Mouse (Mus musculus) limb, embryonic 12.5 days (tissue): ENCODE results near the gene Mapk14. TPM values are rescaled to one million over a fixed set of nuclear protein-coding genes. Genes with fewer than 3 reads are reported as not detected.
"Not testable (repeated sequence)": the region's sequence is repeated elsewhere in the genome, so short reads cannot be mapped to it uniquely, and the experiment has no call there.

Experiments
- ATAC-seq: fragments of 200-750 bp; cut with Nextera tagmentation; 2 replicates; pipeline ENCODE4 v1.8.0; 2017; ENCODE audit warnings: low read depth, moderate TSS enrichment; ENCODE audit not compliant: insufficient number of reproducible peaks, insufficient read depth, low FRiP score, low TSS enrichment
- H3K27ac ChIP-seq: fragments of 300-500 bp; sonication (generic); 2 replicates; pipeline ENCODE4 v1.5.1; 2016; ENCODE audit warnings: mild to moderate bottlenecking, moderate library complexity
- H3K27me3 ChIP-seq: fragments of 300-500 bp; sonication (generic); 2 replicates; pipeline ENCODE4 v1.6.1; 2016; ENCODE audit warnings: mild to moderate bottlenecking, moderate library complexity
- H3K36me3 ChIP-seq: fragments of 300-500 bp; sonication (generic); 2 replicates; pipeline ENCODE4 v1.6.1; 2016; ENCODE audit warnings: mild to moderate bottlenecking, moderate library complexity
- H3K4me1 ChIP-seq: fragments of 300-500 bp; sonication (generic); replicated peaks from 2 replicates; pipeline ENCODE4 v1.6.1; 2016
- H3K4me2 ChIP-seq: fragments of 300-500 bp; sonication (generic); 2 replicates; pipeline ENCODE4 v1.6.1; 2016; ENCODE audit warnings: mild to moderate bottlenecking, moderate library complexity
- H3K4me3 ChIP-seq: fragments of 300-500 bp; sonication (generic); replicated peaks from 2 replicates; pipeline ENCODE4 v1.5.1; 2016; ENCODE audit warnings: mild to moderate bottlenecking
- H3K9ac ChIP-seq: fragments of 300-500 bp; sonication (generic); replicated peaks from 2 replicates; pipeline ENCODE4 v1.6.1; 2016; ENCODE audit warnings: mild to moderate bottlenecking, moderate library complexity
- H3K9me3 ChIP-seq: fragments of 300-500 bp; sonication (generic); 2 replicates; pipeline ENCODE4 v1.6.1; 2016; ENCODE audit warnings: mild to moderate bottlenecking, moderate library complexity
- WGBS: fragments of 180-500 bp; shearing (Covaris S2); methylation state at CpG from one replicate; pipeline ENCODE4 v1.1.7; 2016; 5-methylcytosine and 5-hydroxymethylcytosine counted together
- polyA plus RNA-seq: library from polyadenylated mRNA; unstranded; fragments of >200 nt; fragmentation: Nextera tagmentation; extraction: Ambion mirVana; gene quantifications from 2 replicates; pipeline ENCODE4 v1.2.1, GENCODE M21; 2016

Mapk14 gene
- polyA plus RNA-seq, 1 experiment from 2014 or later: 48.9 TPM

GRCm38 (mm10) chr17:28769121-28769874, 78.2 kb downstream of the Mapk14 start, which contains the start of gene Mapk13:
Gene Mapk13, plus strand, starts transcription at chr17:28769297.
- no peak for ATAC-seq
- H3K9me3 ChIP-seq: no peaks in the 10 kb centered on the region
- no peak within 1 kb of the TSS for H3K27ac ChIP-seq

GRCm38 (mm10) chr17:28769875-28770421, 78.8 kb downstream of the Mapk14 start:
- peak overlapping the region; percentile 91 for H3K4me2 ChIP-seq
- no peak overlapping the region for H3K27ac ChIP-seq
- H3K27me3 ChIP-seq: peaks cover 58% of the 10 kb centered on the region
- 6% methylated on average over 24 of the region's 24 CpGs for WGBS
- H3K4me3 ChIP-seq: peak overlapping the region; percentile 50
- H3K9me3 ChIP-seq: no peaks in the 10 kb centered on the region
- peak overlapping the region; percentile 60 for H3K9ac ChIP-seq
- H3K36me3 ChIP-seq: no peaks in the 10 kb centered on the region
- ATAC-seq: no peak
- H3K4me1 ChIP-seq: peaks cover 19% of the 10 kb centered on the region

More at GRCm38 (mm10) chr17:28769121-28769874, 78.2 kb downstream of the Mapk14 start, which contains the start of gene Mapk13:
- Histone ChIP-seq H3K27me3 (peaks cover 58% of the 10 kb centered on the region), H3K4me2 (peak within 1 kb of the TSS; percentile 91), H3K36me3 (no peaks in the 10 kb centered on the region), H3K4me3 (peak within 1 kb of the TSS; percentile 50), H3K9ac (peak within 1 kb of the TSS; percentile 60), H3K4me1 (peaks cover 19% of the 10 kb centered on the region)
- WGBS: under 1% methylated on average over 46 of the region's 58 CpGs

- no peak for ATAC-seq
- no peaks in the 10 kb centered on the region for H3K9me3 ChIP-seq
- no peak overlapping the region for H3K4me3 ChIP-seq
- no peak overlapping the region for H3K27ac ChIP-seq
- no peak overlapping the region for H3K4me2 ChIP-seq
- H3K27me3 ChIP-seq: peaks cover 56% of the 10 kb centered on the region
- no peaks in the 10 kb centered on the region for H3K36me3 ChIP-seq
- H3K4me1 ChIP-seq: peaks cover 19% of the 10 kb centered on the region
- WGBS: 95% methylated on average over 5 of the region's 5 CpGs
- no peak overlapping the region for H3K9ac ChIP-seq
Measured at GRCm38 (mm10) chr17:28771289-28771688, 80.2 kb downstream of the Mapk14 start.

GRCm38 (mm10) chr17:28774303-28774702, 83.2 kb downstream of the Mapk14 start:
- not testable (repeated sequence) for H3K4me3 ChIP-seq, H3K27ac ChIP-seq, H3K36me3 ChIP-seq, H3K9me3 ChIP-seq, H3K9ac ChIP-seq, H3K4me2 ChIP-seq, ATAC-seq
- Histone ChIP-seq H3K4me1 (peaks cover 13% of the 10 kb centered on the region), H3K27me3 (peaks cover 29% of the 10 kb centered on the region)
- 92% methylated on average over 9 of the region's 9 CpGs for WGBS

- WGBS: 82% methylated on average over 4 of the region's 4 CpGs
- H3K9me3 ChIP-seq: no peaks in the 10 kb centered on the region
- peaks cover 5% of the 10 kb centered on the region for H3K4me1 ChIP-seq
Measured at GRCm38 (mm10) chr17:28775161-28775560, 84.0 kb downstream of the Mapk14 start.

GRCm38 (mm10) chr17:28776817-28777216, 85.7 kb downstream of the Mapk14 start:
- Histone ChIP-seq H3K36me3 (no peaks in the 10 kb centered on the region), H3K4me1 (peaks cover 4% of the 10 kb centered on the region), H3K9me3 (no peaks in the 10 kb centered on the region), H3K27ac (no peak overlapping the region), H3K27me3 (peaks cover 4% of the 10 kb centered on the region; the same call in 1 of the 2 replicates), H3K9ac (no peak overlapping the region), H3K4me2 (no peak overlapping the region), H3K4me3 (no peak overlapping the region)
- ATAC-seq: no peak
- WGBS: 87% methylated on average over 3 of the region's 3 CpGs

More at GRCm38 (mm10) chr17:28775161-28775560, 84.0 kb downstream of the Mapk14 start:
- H3K27ac ChIP-seq: no peak overlapping the region
- H3K4me3 ChIP-seq: no peak overlapping the region
- no peaks in the 10 kb centered on the region for H3K36me3 ChIP-seq
- ATAC-seq: no peak
- no peak overlapping the region for H3K9ac ChIP-seq
- no peak overlapping the region for H3K4me2 ChIP-seq
- peaks cover 20% of the 10 kb centered on the region for H3K27me3 ChIP-seq

GRCm38 (mm10) chr17:28777231-28778005, 86.3 kb downstream of the Mapk14 start:
- Histone ChIP-seq H3K27ac (no peak overlapping the region), H3K4me3 (no peak overlapping the region), H3K9ac (no peak overlapping the region), H3K27me3 (no peaks in the 10 kb centered on the region), H3K4me2 (no peak overlapping the region), H3K36me3 (no peaks in the 10 kb centered on the region), H3K4me1 (peaks cover 4% of the 10 kb centered on the region), H3K9me3 (no peaks in the 10 kb centered on the region)
- 88% methylated on average over 16 of the region's 16 CpGs for WGBS
- ATAC-seq: no peak

- Histone ChIP-seq H3K27ac (no peak overlapping the region), H3K4me1 (peaks cover 4% of the 10 kb centered on the region), H3K36me3 (no peaks in the 10 kb centered on the region), H3K27me3 (no peaks in the 10 kb centered on the region), H3K4me3 (no peak overlapping the region), H3K9ac (no peak overlapping the region), H3K4me2 (no peak overlapping the region), H3K9me3 (no peaks in the 10 kb centered on the region)
- 89% methylated on average over 3 of the region's 3 CpGs for WGBS
- no peak for ATAC-seq
Measured at GRCm38 (mm10) chr17:28779735-28780134, 88.6 kb downstream of the Mapk14 start.

- Histone ChIP-seq H3K4me3 (no peak overlapping the region), H3K27me3 (no peaks in the 10 kb centered on the region), H3K9ac (no peak overlapping the region), H3K4me2 (no peak overlapping the region), H3K27ac (no peak overlapping the region), H3K9me3 (no peaks in the 10 kb centered on the region), H3K4me1 (peaks cover 4% of the 10 kb centered on the region), H3K36me3 (no peaks in the 10 kb centered on the region)
- no peak for ATAC-seq
- WGBS: 59% methylated on average over 3 of the region's 3 CpGs
Measured at GRCm38 (mm10) chr17:28780836-28781235, 89.7 kb downstream of the Mapk14 start.

- no peaks in the 10 kb centered on the region for H3K27me3 ChIP-seq
- no peaks in the 10 kb centered on the region for H3K9me3 ChIP-seq
- no peaks in the 10 kb centered on the region for H3K36me3 ChIP-seq
- H3K9ac ChIP-seq: no peak overlapping the region
- ATAC-seq: no peak
- H3K4me1 ChIP-seq: peaks cover 4% of the 10 kb centered on the region
- no peak overlapping the region for H3K27ac ChIP-seq
- no peak overlapping the region for H3K4me3 ChIP-seq
- WGBS: 44% methylated on average over 9 of the region's 9 CpGs
- no peak overlapping the region for H3K4me2 ChIP-seq
Measured at GRCm38 (mm10) chr17:28781290-28782045, 90.3 kb downstream of the Mapk14 start.
